Mouse (Mus musculus): Measurements from ENCODE around the gene Tbc1d16. TPM values are rescaled to one million over a fixed set of nuclear protein-coding genes. Genes with fewer than 3 reads are reported as not detected.

Tbc1d16 gene
- polyA plus RNA-seq, 1 experiment: 17.6 TPM

- 0 out of 2 replicates have a peak, but pooled peaks cover 2% of the 10 kb centered on the region for H3K4me1 ChIP-seq (ENCODE audit: control insufficient read depth, insufficient read depth, low read length)
- H3K4me3 ChIP-seq (replicated peaks; ENCODE audit: extremely low read depth, low read depth, low read length): peak overlapping the region; percentile 37
- 21% methylated on average over 20 of the region's 20 CpGs for WGBS
- peak; percentile 27 for DNase-seq
- TF ChIP-seq POLR2A (IDR thresholded peaks at IDR 0.05; ENCODE audit: borderline replicate concordance, extremely low read depth, low read depth, low read length) (no peak; the same call in 1 of the 2 replicates), CTCF (IDR thresholded peaks at IDR 0.05; ENCODE audit: insufficient read depth, low read length) (no peak)
Measured at GRCm38 (mm10) chr11:119237568-119238304, 9.4 kb upstream of the Tbc1d16 start.

GRCm38 (mm10) chr11:119237007-119237406, 8.7 kb upstream of the Tbc1d16 start:
- 64% methylated on average over 3 of the region's 3 CpGs for WGBS
- TF ChIP-seq CTCF (IDR thresholded peaks at IDR 0.05; ENCODE audit: insufficient read depth, low read length) (no peak), POLR2A (IDR thresholded peaks at IDR 0.05; ENCODE audit: borderline replicate concordance, extremely low read depth, low read depth, low read length) (no peak)

GRCm38 (mm10) chr11:119236354-119236753, 8.1 kb upstream of the Tbc1d16 start:
- Histone ChIP-seq H3K4me1 (ENCODE audit: control insufficient read depth, insufficient read depth, low read length) (0 out of 2 replicates have a peak, but pooled peaks cover 2% of the 10 kb centered on the region), H3K4me3 (replicated peaks; ENCODE audit: extremely low read depth, low read depth, low read length) (no peak overlapping the region)
- TF ChIP-seq POLR2A (IDR thresholded peaks at IDR 0.05; ENCODE audit: borderline replicate concordance, extremely low read depth, low read depth, low read length) (no peak), CTCF (IDR thresholded peaks at IDR 0.05; ENCODE audit: insufficient read depth, low read length) (no peak)
- 32% methylated on average over 8 of the region's 8 CpGs for WGBS
- no peak for DNase-seq

More at GRCm38 (mm10) chr11:119237007-119237406, 8.7 kb upstream of the Tbc1d16 start:
- no peak for DNase-seq
- Histone ChIP-seq H3K4me3 (replicated peaks; ENCODE audit: extremely low read depth, low read depth, low read length) (no peak overlapping the region), H3K4me1 (ENCODE audit: control insufficient read depth, insufficient read depth, low read length) (0 out of 2 replicates have a peak, but pooled peaks cover 2% of the 10 kb centered on the region)

DNA sequence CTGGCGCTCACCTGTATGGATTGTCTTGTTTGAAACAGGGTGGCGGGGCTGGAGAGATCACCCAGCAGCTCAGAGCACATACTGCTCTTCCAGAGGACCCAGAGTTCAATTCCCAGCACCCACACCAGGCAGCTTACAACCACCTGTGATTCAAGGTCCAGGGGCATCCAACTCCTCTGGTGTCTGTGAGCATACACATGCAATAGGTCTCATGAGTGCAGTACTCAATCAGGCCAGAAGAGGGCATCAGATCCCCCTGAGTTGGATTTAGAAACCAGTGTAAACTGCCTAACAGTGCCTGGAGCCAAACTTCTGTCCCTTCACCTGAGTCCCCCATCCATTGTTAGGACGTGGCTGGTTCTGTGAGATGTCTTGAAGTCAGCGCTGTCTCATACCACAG, 7.3 kb upstream of the Tbc1d16 start:
- WGBS: 86% methylated on average over 4 of the region's 4 CpGs
- TF ChIP-seq CTCF (IDR thresholded peaks at IDR 0.05; ENCODE audit: insufficient read depth, low read length) (peak; percentile 35; the same call in 1 of the 2 replicates), POLR2A (IDR thresholded peaks at IDR 0.05; ENCODE audit: borderline replicate concordance, extremely low read depth, low read depth, low read length) (no peak)

GRCm38 (mm10) chr11:119234770-119235169, 6.5 kb upstream of the Tbc1d16 start:
- no peak for DNase-seq
- 91% methylated on average over 10 of the region's 10 CpGs for WGBS
- H3K4me1 ChIP-seq (ENCODE audit: control insufficient read depth, insufficient read depth, low read length): 0 out of 2 replicates have a peak, but pooled peaks cover 2% of the 10 kb centered on the region
- TF ChIP-seq CTCF (IDR thresholded peaks at IDR 0.05; ENCODE audit: insufficient read depth, low read length): no peak
- TF ChIP-seq POLR2A (IDR thresholded peaks at IDR 0.05; ENCODE audit: borderline replicate concordance, extremely low read depth, low read depth, low read length): no peak
- H3K4me3 ChIP-seq (replicated peaks; ENCODE audit: extremely low read depth, low read depth, low read length): no peak overlapping the region

More for the DNA sequence above, 7.3 kb upstream of the Tbc1d16 start:
- H3K4me3 ChIP-seq (replicated peaks; ENCODE audit: extremely low read depth, low read depth, low read length): no peak overlapping the region
- H3K4me1 ChIP-seq (ENCODE audit: control insufficient read depth, insufficient read depth, low read length): 0 out of 2 replicates have a peak, but pooled peaks cover 2% of the 10 kb centered on the region
- peak; percentile 54 for DNase-seq

GRCm38 (mm10) chr11:119228846-119229626, 737 bp upstream of the Tbc1d16 start:
- Histone ChIP-seq H3K4me1 (ENCODE audit: control insufficient read depth, insufficient read depth, low read length) (peaks cover 5% of the 10 kb centered on the region), H3K4me3 (replicated peaks; ENCODE audit: extremely low read depth, low read depth, low read length) (peak overlapping the region; percentile 80)
- TF ChIP-seq CTCF (IDR thresholded peaks at IDR 0.05; ENCODE audit: insufficient read depth, low read length) (no peak), POLR2A (IDR thresholded peaks at IDR 0.05; ENCODE audit: borderline replicate concordance, extremely low read depth, low read depth, low read length) (peak; percentile 39; the same call in 1 of the 2 replicates)
- 2% methylated on average over 34 of the region's 34 CpGs for WGBS
- DNase-seq: peak; percentile 66

DNA sequence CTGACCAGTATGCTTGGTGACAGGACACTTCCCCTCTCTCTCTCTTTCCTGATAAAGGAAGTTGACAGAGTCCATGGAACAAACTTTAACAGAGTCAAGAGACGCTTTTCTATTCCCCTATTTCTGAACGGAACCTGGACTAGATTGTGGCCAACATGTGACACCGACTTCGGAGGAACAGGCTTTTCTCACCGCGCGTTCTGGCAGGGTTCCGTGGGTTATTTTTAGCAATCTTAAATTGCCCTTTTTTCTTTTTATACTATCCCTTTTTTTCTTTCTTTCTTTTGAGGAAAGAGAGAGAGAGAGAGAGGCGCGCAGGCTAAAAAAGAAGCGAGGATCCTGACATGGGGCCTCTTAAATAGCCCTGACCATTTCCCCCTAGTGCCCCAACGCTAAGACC, 708 bp downstream of the Tbc1d16 start:
- H3K4me3 ChIP-seq (replicated peaks; ENCODE audit: extremely low read depth, low read depth, low read length): peak overlapping the region; percentile 68
- TF ChIP-seq POLR2A (IDR thresholded peaks at IDR 0.05; ENCODE audit: borderline replicate concordance, extremely low read depth, low read depth, low read length) (no peak), CTCF (IDR thresholded peaks at IDR 0.05; ENCODE audit: insufficient read depth, low read length) (no peak)
- WGBS: 5% methylated on average over 12 of the region's 12 CpGs
- peaks cover 7% of the 10 kb centered on the region for H3K4me1 ChIP-seq (ENCODE audit: control insufficient read depth, insufficient read depth, low read length)
- DNase-seq: no peak

DNA sequence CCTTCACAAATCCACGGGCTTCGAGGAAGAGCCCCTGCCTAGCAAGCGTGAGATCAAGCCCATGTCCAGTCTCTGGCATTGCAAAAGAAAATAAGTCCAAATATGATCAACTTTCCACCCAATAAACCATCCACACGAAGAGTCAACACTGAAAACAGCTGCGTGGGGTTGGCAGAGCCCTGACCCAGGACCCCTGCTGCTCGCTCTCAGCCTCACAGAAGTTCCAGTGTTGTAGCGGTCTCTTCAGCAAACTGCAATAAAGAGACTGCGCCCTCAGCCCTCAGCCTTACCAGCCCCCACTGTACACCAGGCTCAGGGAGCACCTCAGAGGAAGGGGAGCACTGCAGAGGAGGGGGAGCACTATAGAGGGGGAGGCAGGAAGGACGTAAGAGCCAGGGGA, 2.7 kb downstream of the Tbc1d16 start:
- no peak for DNase-seq
- Histone ChIP-seq H3K4me3 (replicated peaks; ENCODE audit: extremely low read depth, low read depth, low read length) (no peak overlapping the region), H3K4me1 (ENCODE audit: control insufficient read depth, insufficient read depth, low read length) (peaks cover 7% of the 10 kb centered on the region)
- 80% methylated on average over 9 of the region's 9 CpGs for WGBS
- TF ChIP-seq CTCF (IDR thresholded peaks at IDR 0.05; ENCODE audit: insufficient read depth, low read length) (no peak), POLR2A (IDR thresholded peaks at IDR 0.05; ENCODE audit: borderline replicate concordance, extremely low read depth, low read depth, low read length) (no peak)

- no peak for DNase-seq
- H3K4me1 ChIP-seq (ENCODE audit: control insufficient read depth, insufficient read depth, low read length): peaks cover 7% of the 10 kb centered on the region
- no peak for TF ChIP-seq CTCF (IDR thresholded peaks at IDR 0.05; ENCODE audit: insufficient read depth, low read length)
- no peak for TF ChIP-seq POLR2A (IDR thresholded peaks at IDR 0.05; ENCODE audit: borderline replicate concordance, extremely low read depth, low read depth, low read length)
- WGBS: 91% methylated on average over 6 of the region's 6 CpGs
- no peak overlapping the region for H3K4me3 ChIP-seq (replicated peaks; ENCODE audit: extremely low read depth, low read depth, low read length)
Measured at GRCm38 (mm10) chr11:119224926-119225325, 3.4 kb downstream of the Tbc1d16 start.
